Mouse (Mus musculus) liver, adult 2 months (tissue): ENCODE measurements at regions not wholly inside any gene's neighbourhood (a gene's known extent, or its start where the extent isn't known, plus 50 kb on each side); places are given as distances from the start of the nearest gene placed in this dataset.

Source experiments
- DNase-seq: peaks from one replicate; pipeline ENCODE4 v3.0.0-alpha.2; 2011; ENCODE audit warnings: low read depth, low spot score; ENCODE audit errors: extremely low read depth
- H3K27ac ChIP-seq: fragments of 200-500 bp; replicated peaks from 2 replicates; pipeline ENCODE4 v1.5.1; 2012; ENCODE audit warnings: low read depth, mild to moderate bottlenecking, control low read depth, inconsistent platforms, low read length; ENCODE audit not compliant: insufficient read depth
- H3K27me3 ChIP-seq: fragments of 200-500 bp; 2 replicates; pipeline ENCODE4 v1.6.1; 2012; ENCODE audit warnings: mild to moderate bottlenecking, moderate library complexity, low read length, inconsistent platforms; ENCODE audit not compliant: control insufficient read depth, insufficient read depth
- H3K36me3 ChIP-seq: fragments of 200-500 bp; 2 replicates; pipeline ENCODE4 v1.6.1; 2012; ENCODE audit warnings: low read length, inconsistent platforms; ENCODE audit not compliant: control insufficient read depth, insufficient read depth
- H3K4me1 ChIP-seq: fragments of 200-500 bp; 2 replicates; pipeline ENCODE4 v1.6.1; 2011; ENCODE audit warnings: low read length; ENCODE audit not compliant: control insufficient read depth, insufficient read depth
- H3K4me3 ChIP-seq: fragments of 200-500 bp; 2 replicates; pipeline ENCODE4 v1.5.1; 2011; ENCODE audit warnings: low read depth, mild to moderate bottlenecking, control low read depth, low read length, moderate library complexity; ENCODE audit not compliant: insufficient read depth
- H3K79me2 ChIP-seq: fragments of 200-500 bp; 2 replicates; pipeline ENCODE4 v1.6.1; 2012; ENCODE audit warnings: inconsistent platforms, mild to moderate bottlenecking, low read length, moderate library complexity; ENCODE audit not compliant: control insufficient read depth, insufficient read depth
- H3K9ac ChIP-seq: fragments of 200-500 bp; 2 replicates; pipeline ENCODE4 v1.6.1; 2012; ENCODE audit warnings: low read depth, mild to moderate bottlenecking, control low read depth, inconsistent platforms, low read length
- CTCF ChIP-seq: fragments of 200-500 bp; IDR thresholded peaks from 2 replicates; pipeline ENCODE4 v1.5.1; 2011; ENCODE audit warnings: low read depth, low read length, control low read depth
- POLR2A ChIP-seq: fragments of 200-500 bp; IDR thresholded peaks from 2 replicates; pipeline ENCODE4 v1.6.1; 2011; ENCODE audit warnings: low read length, control low read depth; ENCODE audit not compliant: insufficient read depth; ENCODE audit errors: extremely low read depth
- WGBS: fragments of 180-500 bp; shearing (Covaris S2); methylation state at CpG from one replicate; pipeline ENCODE4 v1.1.7; 2018; 5-methylcytosine and 5-hydroxymethylcytosine counted together

DNA sequence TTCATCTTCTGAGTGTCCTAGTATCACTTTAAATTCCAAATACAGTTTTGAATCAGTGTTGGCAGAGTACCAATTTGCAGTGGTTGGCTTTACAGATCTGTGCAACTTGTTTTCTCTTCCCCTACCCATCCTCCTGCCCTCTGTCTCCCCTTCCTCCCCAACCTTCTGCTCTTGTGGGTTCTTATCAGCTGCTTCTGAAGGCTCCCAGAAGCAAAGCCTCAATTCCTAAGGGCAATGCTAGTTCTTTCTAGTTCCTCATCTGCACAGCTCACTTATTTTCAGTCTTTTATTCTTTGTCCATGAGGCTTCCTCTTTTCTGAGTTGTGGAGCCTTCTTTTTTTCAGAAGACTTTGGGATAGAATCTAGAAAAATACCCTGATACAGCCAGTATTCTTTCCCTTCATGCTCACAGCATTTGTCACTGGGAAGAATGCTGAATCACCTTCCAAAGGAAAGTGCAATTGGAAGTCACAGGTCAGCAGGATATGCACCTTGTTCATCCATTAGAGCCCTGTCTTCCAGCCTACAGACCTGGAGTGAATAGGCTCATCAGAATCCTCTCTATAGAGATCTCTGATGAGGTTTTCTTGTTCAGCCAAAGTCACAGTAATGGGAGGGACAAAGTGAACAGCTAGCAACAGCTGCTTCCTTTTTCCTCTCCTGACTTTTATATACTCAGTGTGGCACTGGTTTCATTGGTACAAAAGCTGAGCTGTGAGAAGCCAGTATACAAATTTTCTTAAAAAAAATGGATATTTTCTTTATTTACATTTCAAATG lies 1357.9 kb downstream of the Slc22a22 start:
- Histone ChIP-seq H3K27me3 (no peaks in the 10 kb centered on the region), H3K4me3 (no peak overlapping the region), H3K9ac (no peak overlapping the region), H3K27ac (no peak overlapping the region), H3K79me2 (no peaks in the 10 kb centered on the region), H3K36me3 (no peaks in the 10 kb centered on the region), H3K4me1 (no peaks in the 10 kb centered on the region)
- TF ChIP-seq POLR2A: no peak
- TF ChIP-seq CTCF: no peak
- DNase-seq: no peak

DNA sequence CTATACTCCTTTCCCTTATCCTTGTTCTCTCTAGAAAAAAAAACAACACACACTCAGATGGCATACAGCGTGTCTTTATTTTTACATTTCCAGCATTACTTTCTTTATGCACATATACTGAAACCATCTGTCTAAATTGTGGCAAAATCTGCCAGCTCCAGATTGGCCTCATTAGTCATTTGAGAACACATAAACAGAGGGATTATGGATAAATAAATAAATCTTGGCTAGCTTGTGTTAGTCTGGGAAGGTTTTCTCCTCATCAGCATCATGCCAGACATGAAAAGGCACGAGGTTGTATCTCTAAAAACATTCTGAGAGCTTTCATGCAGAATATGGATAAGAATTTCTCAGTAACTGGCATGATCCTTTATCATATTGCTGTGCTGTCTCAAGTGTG lies 1369.1 kb downstream of the Slc22a22 start:
- no peaks in the 10 kb centered on the region for H3K36me3 ChIP-seq
- H3K27me3 ChIP-seq: no peaks in the 10 kb centered on the region
- WGBS: 71% methylated on average over 2 of the region's 2 CpGs
- H3K27ac ChIP-seq: no peak overlapping the region
- DNase-seq: no peak
- TF ChIP-seq CTCF (no peak), POLR2A (no peak)
- H3K79me2 ChIP-seq: no peaks in the 10 kb centered on the region
- no peaks in the 10 kb centered on the region for H3K4me1 ChIP-seq
- H3K4me3 ChIP-seq: no peak overlapping the region
- H3K9ac ChIP-seq: no peak overlapping the region

DNA sequence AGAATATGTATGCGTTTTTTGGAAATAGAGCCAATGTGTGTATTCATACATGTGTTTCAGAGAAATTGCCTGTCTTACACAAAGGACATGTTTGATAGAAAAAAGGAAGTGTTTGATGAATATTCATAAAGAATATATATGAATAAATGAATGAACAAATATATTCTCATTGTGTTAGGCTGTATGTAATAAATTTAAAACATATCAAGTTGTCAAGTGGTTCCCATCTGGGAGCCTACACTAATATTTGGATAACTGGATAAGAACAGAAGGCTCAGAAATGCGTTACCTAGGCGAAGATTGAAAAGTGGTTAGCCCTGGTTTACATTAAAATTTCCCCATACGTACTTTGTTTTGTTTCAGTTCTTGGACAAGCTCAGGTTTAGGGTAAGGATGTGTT lies 1369.7 kb downstream of the Slc22a22 start:
- Histone ChIP-seq H3K79me2 (no peaks in the 10 kb centered on the region), H3K4me3 (no peak overlapping the region), H3K27ac (no peak overlapping the region), H3K4me1 (no peaks in the 10 kb centered on the region), H3K36me3 (no peaks in the 10 kb centered on the region), H3K9ac (no peak overlapping the region), H3K27me3 (no peaks in the 10 kb centered on the region)
- TF ChIP-seq POLR2A: no peak
- no peak for TF ChIP-seq CTCF
- no peak for DNase-seq
- WGBS: 79% methylated on average over 4 of the region's 4 CpGs

DNA sequence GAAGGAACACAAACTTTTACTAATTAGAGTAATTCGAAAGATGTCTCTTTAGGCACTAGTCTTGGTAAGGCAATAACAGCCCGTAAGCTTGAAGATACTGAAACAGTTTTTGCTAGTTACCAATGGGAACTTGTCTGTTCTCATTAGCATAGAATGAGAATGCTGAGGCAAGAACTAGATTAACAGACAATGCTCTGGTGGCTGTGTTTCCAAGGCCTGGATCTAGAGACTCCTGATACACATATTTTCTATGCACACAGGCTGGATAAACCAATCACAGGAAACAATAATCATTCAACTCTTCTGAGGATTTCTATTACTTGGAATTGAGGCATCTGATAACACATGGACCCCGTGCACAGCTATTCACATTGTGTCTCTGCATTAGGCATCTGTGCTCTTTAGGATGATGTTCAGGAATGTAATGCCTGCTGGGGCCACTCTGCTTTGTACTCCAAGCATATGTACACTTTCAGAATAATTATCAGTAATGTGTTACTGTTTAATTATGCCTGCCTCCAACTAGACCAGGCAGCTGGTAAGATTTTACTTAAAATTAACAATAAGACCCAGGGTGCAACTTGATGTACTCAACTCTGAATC lies 1377.2 kb downstream of the Slc22a22 start:
- H3K36me3 ChIP-seq: no peaks in the 10 kb centered on the region
- no peaks in the 10 kb centered on the region for H3K79me2 ChIP-seq
- no peak for DNase-seq
- no peak overlapping the region for H3K9ac ChIP-seq
- no peak overlapping the region for H3K27ac ChIP-seq
- TF ChIP-seq POLR2A (no peak), CTCF (no peak)
- 87% methylated on average over 3 of the region's 3 CpGs for WGBS
- no peak overlapping the region for H3K4me3 ChIP-seq
- no peaks in the 10 kb centered on the region for H3K4me1 ChIP-seq
- H3K27me3 ChIP-seq: no peaks in the 10 kb centered on the region

DNA sequence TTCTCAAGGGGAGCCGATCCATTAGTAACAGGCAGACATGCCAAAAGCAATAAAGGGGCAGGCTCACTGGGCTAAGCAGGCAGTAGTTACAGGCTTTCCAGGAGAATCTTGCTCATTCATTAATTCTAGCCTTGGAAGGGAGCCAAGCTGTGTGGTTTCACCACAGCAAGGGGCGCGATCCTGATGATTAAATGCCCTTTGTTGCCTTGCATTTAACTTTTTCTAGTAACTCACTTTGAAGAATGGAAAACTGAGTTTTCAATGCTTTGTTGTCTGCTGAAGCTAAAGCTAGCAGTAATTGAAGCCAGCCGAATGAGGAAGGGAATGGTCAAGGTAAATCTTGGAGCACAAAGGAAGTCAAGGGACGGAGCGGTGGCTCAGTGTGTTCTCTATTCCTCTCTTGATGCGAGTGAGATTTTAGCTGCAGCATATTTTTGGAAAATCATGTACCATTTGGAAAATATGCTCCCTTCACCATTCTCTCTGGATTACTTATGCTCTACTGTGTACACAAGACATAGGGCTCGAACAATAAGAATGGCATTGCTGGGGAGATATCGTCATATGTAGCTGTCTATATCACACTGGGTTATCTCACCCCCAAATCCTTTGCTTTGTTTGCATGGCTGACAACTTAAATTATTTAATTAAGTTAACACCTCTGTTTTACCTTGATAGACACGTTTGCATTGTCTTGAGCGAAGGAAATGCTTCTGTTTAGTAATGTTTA lies 1399.4 kb downstream of the Slc22a22 start:
- Histone ChIP-seq H3K36me3 (no peaks in the 10 kb centered on the region), H3K27ac (no peak overlapping the region), H3K4me3 (no peak overlapping the region), H3K79me2 (no peaks in the 10 kb centered on the region), H3K9ac (no peak overlapping the region), H3K27me3 (no peaks in the 10 kb centered on the region), H3K4me1 (no peaks in the 10 kb centered on the region)
- WGBS: 80% methylated on average over 11 of the region's 11 CpGs
- TF ChIP-seq POLR2A: no peak
- no peak for TF ChIP-seq CTCF
- no peak for DNase-seq

DNA sequence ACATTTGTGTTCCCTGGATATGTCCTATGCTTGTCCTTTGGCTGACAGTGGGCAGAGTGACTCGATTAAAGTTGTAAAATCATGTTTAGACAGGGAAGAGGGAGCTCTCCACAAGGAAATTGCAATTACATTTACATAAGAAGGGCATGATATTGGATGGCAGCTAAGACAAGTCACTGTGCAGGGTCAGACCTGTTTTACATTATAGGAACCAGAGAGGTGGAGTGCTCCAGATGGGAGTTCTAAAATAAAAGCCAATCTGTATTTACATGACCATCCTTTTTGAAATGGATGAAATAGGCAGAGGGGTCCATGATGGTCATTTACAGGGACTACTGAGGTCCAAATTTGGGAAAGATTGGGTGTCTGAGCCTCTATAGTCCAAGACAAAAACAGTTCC lies 1400.3 kb downstream of the Slc22a22 start:
- Histone ChIP-seq H3K36me3 (no peaks in the 10 kb centered on the region), H3K9ac (no peak overlapping the region), H3K27me3 (no peaks in the 10 kb centered on the region), H3K27ac (no peak overlapping the region), H3K4me1 (no peaks in the 10 kb centered on the region), H3K4me3 (no peak overlapping the region), H3K79me2 (no peaks in the 10 kb centered on the region)
- DNase-seq: no peak
- TF ChIP-seq CTCF: no peak
- TF ChIP-seq POLR2A: no peak
- WGBS: 45% methylated on average over 1 of the region's 1 CpGs
